Mouse (Mus musculus) liver, embryonic 16.5 days (tissue): Measurements from ENCODE around the gene Arl14. TPM values are rescaled to one million over a fixed set of nuclear protein-coding genes. Genes with fewer than 3 reads are reported as not detected.

Experiments used
- polyA plus RNA-seq: library from polyadenylated mRNA; unstranded; fragments of >200 nt; fragmentation: Nextera tagmentation; extraction: Ambion mirVana; gene quantifications from 2 replicates; pipeline ENCODE4 v1.2.1, GENCODE M21; 2015

The Arl14 gene
- polyA plus RNA-seq, 1 experiment from 2014 or later: not detected

Other genes with a start within 250 kb of the Arl14 start
- gene Ift80, start 217.8 kb upstream of the Arl14 start, polyA plus RNA-seq: 6.6 and 7.4 TPM in 2 replicates
- 124 and 131 TPM in 2 replicates for gene Smc4, start 217.7 kb upstream of the Arl14 start, polyA plus RNA-seq
- gene Trim59, start 177.7 kb upstream of the Arl14 start, polyA plus RNA-seq: 143 and 145 TPM in 2 replicates
- gene Kpna4, start 95.3 kb upstream of the Arl14 start, polyA plus RNA-seq: 8.5 and 8.6 TPM in 2 replicates
- gene Ppm1l, start 94.4 kb downstream of the Arl14 start, polyA plus RNA-seq: 4.1 and 4.6 TPM in 2 replicates